Mouse (Mus musculus): ENCODE measurements around the gene Rtn4r. TPM values are rescaled to one million over a fixed set of nuclear protein-coding genes. Genes with fewer than 3 reads are reported as not detected.
A peak's percentile ranks its signal among the peaks of the same experiment; 100 is the strongest.

Gene Rtn4r
- polyA plus RNA-seq, 2 experiments: 7.6 to 17.3 TPM

GRCm38 (mm10) chr16:18128564-18128935 lies 1.1 kb downstream of the Rtn4r start:
- no peak for DNase-seq (ENCODE audit: low spot score)
- Histone ChIP-seq H3K4me1 (ENCODE audit: control insufficient read depth, insufficient read depth, low read length) (peaks cover 18% of the 10 kb centered on the region), H3K36me3 (ENCODE audit: control insufficient read depth, insufficient read depth, low read length) (no peaks in the 10 kb centered on the region), H3K9ac (ENCODE audit: low read depth, low read length, severe bottlenecking) (0 out of 2 replicates have a peak overlapping the region, but pooled peaks have one; percentile 69), H3K9me3 (ENCODE audit: control insufficient read depth, low read length) (no peaks in the 10 kb centered on the region), H3K27me3 (ENCODE audit: control insufficient read depth, insufficient read depth, low read length) (peaks cover 16% of the 10 kb centered on the region), H3K4me3 (replicated peaks; ENCODE audit: low read length) (peak overlapping the region; percentile 67), H3K27ac (replicated peaks; ENCODE audit: low read depth, low read length) (no peak overlapping the region), H3K4me2 (replicated peaks; ENCODE audit: low read depth, low read length, severe bottlenecking) (peak overlapping the region; percentile 99)
- 73% methylated on average over 5 of the region's 6 CpGs for WGBS
- ATAC-seq (ENCODE audit: low FRiP score, low read depth): no peak
- TF ChIP-seq POLR2A (IDR thresholded peaks at IDR 0.05; ENCODE audit: borderline replicate concordance, extremely low read depth, insufficient read depth, insufficient read length): no peak

DNA sequence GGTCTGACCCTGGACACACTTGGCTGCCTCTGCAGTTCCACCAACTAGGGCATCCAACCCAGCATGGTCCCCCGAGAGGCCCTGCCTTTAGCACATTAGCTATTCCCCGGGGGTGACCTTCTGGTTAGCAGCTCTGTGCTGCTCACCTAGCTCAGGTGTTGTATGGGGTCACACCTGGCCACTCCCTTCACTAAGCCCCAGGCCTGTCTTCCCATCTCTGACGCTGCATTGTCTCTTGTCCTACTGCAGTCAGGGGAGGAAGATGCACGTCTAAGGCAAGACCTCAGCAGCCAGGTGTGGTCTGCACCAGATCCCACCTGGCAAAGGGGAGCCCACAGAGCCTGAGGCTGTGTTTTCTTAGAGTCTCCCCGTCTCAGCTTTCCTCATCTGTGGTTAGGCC lies 2.0 kb downstream of the Rtn4r start:
- 66% methylated on average over 5 of the region's 5 CpGs for WGBS

GRCm38 (mm10) chr16:18130288-18130687 lies 2.8 kb downstream of the Rtn4r start:
- Histone ChIP-seq H3K27me3 (ENCODE audit: control insufficient read depth, insufficient read depth, low read length) (peaks cover 16% of the 10 kb centered on the region), H3K4me3 (replicated peaks; ENCODE audit: low read length) (no peak overlapping the region), H3K4me1 (ENCODE audit: control insufficient read depth, insufficient read depth, low read length) (peaks cover 18% of the 10 kb centered on the region), H3K36me3 (ENCODE audit: control insufficient read depth, insufficient read depth, low read length) (no peaks in the 10 kb centered on the region), H3K9ac (ENCODE audit: low read depth, low read length, severe bottlenecking) (no peak overlapping the region), H3K9me3 (ENCODE audit: control insufficient read depth, low read length) (no peaks in the 10 kb centered on the region), H3K4me2 (replicated peaks; ENCODE audit: low read depth, low read length, severe bottlenecking) (no peak overlapping the region; the same call in 1 of the 2 replicates), H3K27ac (replicated peaks; ENCODE audit: low read depth, low read length) (peak overlapping the region; percentile 50)
- TF ChIP-seq POLR2A (IDR thresholded peaks at IDR 0.05; ENCODE audit: borderline replicate concordance, extremely low read depth, insufficient read depth, insufficient read length): no peak
- 7% methylated on average over 4 of the region's 4 CpGs for WGBS
- ATAC-seq (ENCODE audit: low FRiP score, low read depth): peak; percentile 41; the same call in 1 of the 2 replicates
- DNase-seq (ENCODE audit: low spot score): peak; percentile 79

More for the DNA sequence above, 2.0 kb downstream of the Rtn4r start:
- Histone ChIP-seq H3K27ac (replicated peaks; ENCODE audit: low read depth, low read length) (no peak overlapping the region), H3K27me3 (ENCODE audit: control insufficient read depth, insufficient read depth, low read length) (peaks cover 16% of the 10 kb centered on the region), H3K4me3 (replicated peaks; ENCODE audit: low read length) (no peak overlapping the region), H3K4me1 (ENCODE audit: control insufficient read depth, insufficient read depth, low read length) (peaks cover 18% of the 10 kb centered on the region), H3K9ac (ENCODE audit: low read depth, low read length, severe bottlenecking) (no peak overlapping the region), H3K9me3 (ENCODE audit: control insufficient read depth, low read length) (no peaks in the 10 kb centered on the region), H3K36me3 (ENCODE audit: control insufficient read depth, insufficient read depth, low read length) (no peaks in the 10 kb centered on the region), H3K4me2 (replicated peaks; ENCODE audit: low read depth, low read length, severe bottlenecking) (no peak overlapping the region)
- no peak for TF ChIP-seq POLR2A (IDR thresholded peaks at IDR 0.05; ENCODE audit: borderline replicate concordance, extremely low read depth, insufficient read depth, insufficient read length)
- DNase-seq (ENCODE audit: low spot score) (no peak), ATAC-seq (ENCODE audit: low FRiP score, low read depth) (no peak)

GRCm38 (mm10) chr16:18130705-18131104 lies 3.3 kb downstream of the Rtn4r start:
- Histone ChIP-seq H3K9me3 (ENCODE audit: control insufficient read depth, low read length) (no peaks in the 10 kb centered on the region), H3K4me2 (replicated peaks; ENCODE audit: low read depth, low read length, severe bottlenecking) (no peak overlapping the region; the same call in 1 of the 2 replicates), H3K27me3 (ENCODE audit: control insufficient read depth, insufficient read depth, low read length) (peaks cover 16% of the 10 kb centered on the region), H3K4me1 (ENCODE audit: control insufficient read depth, insufficient read depth, low read length) (peaks cover 18% of the 10 kb centered on the region), H3K36me3 (ENCODE audit: control insufficient read depth, insufficient read depth, low read length) (no peaks in the 10 kb centered on the region), H3K27ac (replicated peaks; ENCODE audit: low read depth, low read length) (peak overlapping the region; percentile 50), H3K4me3 (replicated peaks; ENCODE audit: low read length) (no peak overlapping the region), H3K9ac (ENCODE audit: low read depth, low read length, severe bottlenecking) (no peak overlapping the region)
- DNase-seq (ENCODE audit: low spot score) (no peak), ATAC-seq (ENCODE audit: low FRiP score, low read depth) (peak; percentile 11; the same call in 1 of the 2 replicates)
- TF ChIP-seq POLR2A (IDR thresholded peaks at IDR 0.05; ENCODE audit: borderline replicate concordance, extremely low read depth, insufficient read depth, insufficient read length): no peak

DNA sequence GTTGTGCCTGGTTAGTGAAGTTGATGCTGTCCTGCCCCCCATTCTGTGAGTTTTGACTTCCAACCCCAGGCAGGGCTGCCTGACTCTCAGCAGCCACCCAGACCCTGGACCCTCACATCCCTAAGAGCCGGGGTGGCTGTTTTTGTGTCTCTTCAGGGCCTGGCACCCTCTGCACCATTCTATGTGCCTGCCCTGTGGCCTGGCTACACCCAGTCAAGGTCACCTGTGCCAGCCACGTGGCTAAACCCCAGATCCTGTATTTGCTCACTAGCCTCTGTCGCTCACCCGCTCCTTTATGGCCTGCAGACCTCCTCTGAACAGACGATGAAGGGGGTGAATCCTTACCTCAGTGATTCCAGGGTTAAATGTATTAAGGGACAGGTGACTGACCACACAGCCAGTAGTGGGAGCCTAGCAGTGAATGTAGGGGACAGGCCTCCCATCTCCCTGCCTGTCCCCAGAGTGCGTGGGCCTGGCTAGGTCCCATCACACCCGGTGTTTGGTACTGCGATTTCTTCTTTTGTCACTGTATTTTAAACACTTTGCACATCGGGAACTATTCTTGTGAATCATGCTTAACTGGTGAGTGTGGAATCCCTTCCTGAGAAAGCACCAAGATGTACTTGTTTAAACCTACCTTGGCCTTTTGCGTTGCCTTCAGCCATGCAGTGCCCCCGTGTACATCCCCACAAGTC lies 4.0 kb downstream of the Rtn4r start:
- 89% methylated on average over 11 of the region's 11 CpGs for WGBS
- no peak for ATAC-seq (ENCODE audit: low FRiP score, low read depth)

More for the DNA sequence above, 4.0 kb downstream of the Rtn4r start:
- Histone ChIP-seq H3K27me3 (ENCODE audit: control insufficient read depth, insufficient read depth, low read length) (peaks cover 15% of the 10 kb centered on the region), H3K36me3 (ENCODE audit: control insufficient read depth, insufficient read depth, low read length) (no peaks in the 10 kb centered on the region), H3K4me3 (replicated peaks; ENCODE audit: low read length) (no peak overlapping the region), H3K9me3 (ENCODE audit: control insufficient read depth, low read length) (no peaks in the 10 kb centered on the region), H3K4me2 (replicated peaks; ENCODE audit: low read depth, low read length, severe bottlenecking) (no peak overlapping the region), H3K4me1 (ENCODE audit: control insufficient read depth, insufficient read depth, low read length) (peaks cover 18% of the 10 kb centered on the region), H3K27ac (replicated peaks; ENCODE audit: low read depth, low read length) (no peak overlapping the region; the same call in 1 of the 2 replicates), H3K9ac (ENCODE audit: low read depth, low read length, severe bottlenecking) (no peak overlapping the region)
- no peak for TF ChIP-seq POLR2A (IDR thresholded peaks at IDR 0.05; ENCODE audit: borderline replicate concordance, extremely low read depth, insufficient read depth, insufficient read length)
- no peak for DNase-seq (ENCODE audit: low spot score)

All from limb, embryonic 14.5 days (tissue).